Mouse (Mus musculus): ENCODE data around the gene Ppp1r21.

- TF ChIP-seq CTCF (conservative IDR thresholded peaks at IDR 0.05; ENCODE audit: insufficient read depth, insufficient read length, low read depth, low read length) (no peak), POLR2A (IDR thresholded peaks at IDR 0.05; ENCODE audit: low read depth, low read length) (no peak)
These were observed 79.4 kb downstream of the Ppp1r21 start for GRCm38 (mm10) chr17:88609361-88609760.
